Mouse (Mus musculus) lung, postnatal 14 days (tissue): ENCODE data around the gene H3f3b.

Experiments used
- DNase-seq: peaks from one replicate; pipeline ENCODE4 v3.0.0; 2021

The H3f3b gene

DNA sequence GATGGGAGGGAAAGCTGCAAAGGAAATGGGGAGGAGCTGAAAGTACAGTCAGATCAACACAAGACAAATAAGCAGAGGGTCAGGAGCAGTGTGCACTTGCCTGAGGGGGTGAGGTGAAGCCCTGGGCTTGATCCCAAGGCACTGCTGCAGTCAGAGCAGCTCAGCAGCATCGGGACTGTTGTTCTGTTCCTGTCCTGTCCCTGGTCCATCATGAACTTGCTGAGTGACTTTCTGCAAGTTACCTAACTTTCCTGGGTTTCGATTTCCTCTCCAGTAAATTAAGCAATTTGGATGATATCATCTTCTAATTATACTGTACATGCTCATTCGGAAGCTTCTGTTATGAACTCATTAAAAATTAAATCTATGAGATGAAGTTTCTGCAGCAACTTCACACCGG is at the start of gene H3f3b:
TSS of gene H3f3b (minus strand) at position 207 of the 400 bp plus-strand sequence.
- DNase-seq, result no peak

- DNase-seq, result no peak
These were observed 49.1 kb upstream of the H3f3b start for GRCm38 (mm10) chr11:116076836-116077235.

- no peak for DNase-seq
These were observed 48.4 kb upstream of the H3f3b start for GRCm38 (mm10) chr11:116076266-116076540.

DNA sequence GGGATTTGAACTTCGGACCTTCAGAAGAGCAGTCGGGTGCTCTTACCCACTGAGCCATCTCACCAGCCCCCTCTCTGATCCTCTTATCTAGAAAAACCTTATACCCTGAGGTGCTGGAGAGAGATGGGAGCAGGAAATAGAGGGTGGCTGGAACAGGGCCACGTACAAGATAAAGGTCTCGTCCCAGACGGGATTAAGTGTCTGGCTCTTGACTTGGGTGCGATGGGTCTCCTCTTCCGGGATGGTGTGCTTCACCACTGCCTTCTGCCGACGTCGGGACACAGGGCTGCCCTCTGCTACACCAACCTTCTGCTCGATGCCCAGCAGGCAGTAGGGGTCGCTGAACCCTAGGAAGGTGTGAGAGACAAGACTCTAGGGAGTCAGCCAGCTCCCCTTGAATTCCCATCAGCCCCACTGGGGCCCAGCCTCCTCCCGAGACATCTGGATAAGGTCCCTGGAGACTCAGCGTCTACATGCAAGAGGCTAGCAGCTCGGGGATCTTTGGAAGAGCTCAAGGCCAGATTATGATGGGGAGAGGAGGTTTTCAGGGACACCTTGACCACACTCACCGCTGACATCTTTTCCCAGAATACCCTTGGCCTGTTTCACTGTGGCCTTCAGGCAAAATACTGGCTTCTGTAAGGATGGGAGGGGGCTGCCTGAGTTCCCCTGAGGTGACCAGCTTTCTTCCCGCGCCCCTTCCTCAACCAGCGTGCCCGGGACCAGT is 47.9 kb upstream of the H3f3b start:
- DNase-seq, result no peak

DNA sequence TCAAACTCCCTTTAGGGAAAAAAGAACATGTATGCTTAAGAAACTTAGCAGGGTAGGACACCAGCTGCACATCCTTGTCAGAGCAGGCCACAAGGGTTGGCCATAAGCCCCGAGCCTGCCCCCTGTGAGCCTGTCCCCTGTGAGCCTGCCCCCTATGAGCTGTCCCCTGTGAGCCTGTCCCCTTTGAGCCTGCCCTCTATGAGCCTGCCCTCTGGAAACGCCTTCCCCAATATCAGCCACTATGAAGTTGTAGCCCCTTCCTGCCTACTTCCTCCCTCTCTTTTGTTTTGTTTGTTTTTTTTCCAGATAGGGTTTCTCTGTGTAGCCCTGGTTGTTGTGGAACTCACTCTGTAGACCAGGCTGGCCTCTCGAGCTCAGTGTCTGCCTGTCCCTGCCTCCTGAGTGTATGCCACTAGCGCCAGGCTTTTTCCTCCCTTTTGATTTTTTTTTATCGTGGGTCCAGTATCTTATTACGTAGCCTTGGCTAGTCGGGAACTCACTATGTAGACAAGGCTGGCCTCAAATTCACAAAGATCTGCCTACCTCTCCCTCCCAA is 46.8 kb upstream of the H3f3b start:
- DNase-seq, result no peak

GRCm38 (mm10) chr11:116072608-116073007 is 44.8 kb upstream of the H3f3b start:
- DNase-seq, result peak; percentile 40

GRCm38 (mm10) chr11:116071510-116071909 is 43.7 kb upstream of the H3f3b start:
- DNase-seq, result peak; percentile 35

DNA sequence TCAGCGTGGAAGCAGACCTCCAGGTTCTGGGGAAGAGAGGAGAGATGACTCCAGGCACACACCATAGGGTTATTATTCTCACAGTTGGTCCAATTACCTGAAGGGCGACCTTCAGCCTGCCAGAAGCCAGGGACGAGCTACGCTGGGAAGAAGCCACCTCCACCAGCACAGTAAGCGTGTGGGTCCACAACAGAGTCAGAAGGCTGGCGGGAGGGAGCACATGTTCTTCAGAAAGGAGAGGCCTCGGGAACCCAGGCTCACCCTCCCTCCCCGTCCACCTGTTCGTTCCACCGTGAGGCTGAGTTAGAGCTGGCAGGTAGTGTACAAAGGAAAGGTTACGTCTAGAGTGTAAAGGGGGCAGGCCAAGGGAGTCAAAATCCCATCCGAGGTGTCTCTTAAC is 37.6 kb upstream of the H3f3b start:
- no peak for DNase-seq

- no peak for DNase-seq
These were observed 36.6 kb upstream of the H3f3b start for GRCm38 (mm10) chr11:116064187-116064867.

DNA sequence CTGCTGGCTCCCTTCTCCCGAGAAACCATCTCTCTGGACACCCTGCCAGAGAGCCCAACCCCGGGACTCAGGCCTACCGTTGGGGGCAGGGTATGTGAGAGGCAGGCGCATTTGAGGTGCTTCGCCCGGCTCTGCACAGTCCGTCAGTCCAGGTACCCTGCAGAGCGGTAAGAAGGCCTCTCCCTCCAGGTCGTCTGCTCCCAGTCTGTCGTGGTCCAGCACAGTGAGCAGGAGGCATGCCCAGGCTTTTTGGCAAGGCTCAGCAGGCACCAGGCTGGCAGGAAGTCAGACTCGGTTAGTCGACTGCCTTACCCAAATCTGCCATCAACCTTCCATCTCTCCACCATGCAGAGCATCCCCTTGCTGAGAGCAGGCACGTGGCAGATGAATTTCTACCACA is 35.8 kb upstream of the H3f3b start:
- DNase-seq, result no peak

- no peak for DNase-seq
These were observed 34.8 kb upstream of the H3f3b start for GRCm38 (mm10) chr11:116062521-116062920.

DNA sequence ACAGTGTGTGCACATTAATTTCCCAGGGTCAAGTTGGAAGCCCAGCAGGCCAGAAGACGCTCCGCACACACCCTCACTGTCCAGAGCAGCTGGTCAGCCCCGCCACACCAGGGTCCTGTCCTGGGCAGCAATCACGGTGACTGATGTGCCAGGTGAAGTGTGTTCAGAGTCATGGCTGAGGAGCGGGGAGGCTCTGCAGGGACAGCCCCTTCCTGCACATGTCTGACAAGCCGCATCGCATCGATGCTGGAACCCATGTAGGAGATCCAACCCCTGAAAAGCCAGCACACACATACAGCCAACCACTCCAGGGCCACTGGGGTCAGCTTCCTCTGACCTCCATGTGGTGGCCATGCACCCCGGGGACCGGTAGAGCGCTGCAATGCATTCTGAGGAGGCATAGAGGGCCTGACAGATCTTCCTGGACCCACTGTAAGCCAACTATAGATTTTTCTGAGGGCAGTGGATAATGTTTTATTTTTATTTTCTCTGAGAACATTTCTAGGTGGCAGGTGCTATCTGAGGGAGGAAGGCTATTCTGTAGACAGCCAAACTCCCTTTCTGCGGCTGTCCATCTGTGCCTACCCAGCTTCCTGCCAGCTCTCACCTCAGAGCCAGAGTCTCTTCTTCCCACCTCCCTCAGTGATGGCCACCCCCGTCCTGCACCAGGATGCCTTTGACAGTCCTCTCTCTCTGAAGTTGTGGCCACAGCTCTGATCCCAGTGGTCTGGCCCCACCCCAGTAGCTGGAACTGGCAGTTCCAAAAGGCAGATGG is 34.1 kb upstream of the H3f3b start:
- no peak for DNase-seq

DNA sequence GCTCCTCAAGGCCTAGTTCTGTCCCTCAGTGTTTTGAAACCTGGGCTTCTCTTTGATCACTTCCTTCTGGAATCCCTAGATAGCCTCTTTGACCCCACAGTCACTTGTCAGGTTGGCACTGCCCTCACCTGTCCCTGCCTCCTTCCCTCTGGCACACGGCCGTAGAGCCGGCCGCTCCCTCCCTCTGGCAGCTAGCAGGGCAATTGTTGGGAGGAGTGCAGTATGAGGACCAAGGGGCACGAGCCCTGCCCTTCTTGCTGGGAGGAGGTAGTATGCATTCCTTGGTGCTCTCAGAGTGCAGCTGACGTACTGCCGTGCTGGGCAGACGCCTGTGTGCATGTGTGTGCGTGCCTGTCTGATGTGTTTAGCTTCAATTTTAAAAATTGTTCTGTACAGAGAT is 32.8 kb upstream of the H3f3b start:
- peak; percentile 63 for DNase-seq

DNA sequence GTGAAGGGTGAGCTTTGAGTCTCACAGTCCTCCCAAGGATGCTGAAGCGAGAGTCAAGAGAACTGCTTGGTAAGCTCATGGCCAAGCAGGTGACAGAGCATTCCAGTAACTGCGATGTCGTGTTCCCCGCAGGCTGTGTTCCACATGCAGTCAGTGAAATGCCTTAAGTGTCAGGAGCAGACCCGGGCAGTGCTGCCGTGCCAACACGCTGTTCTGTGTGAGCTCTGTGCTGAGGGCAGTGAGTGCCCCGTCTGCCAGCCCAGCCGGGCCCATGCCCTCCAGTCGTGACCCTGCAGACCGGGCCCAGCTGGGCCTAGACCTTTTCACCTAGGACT is 31.9 kb upstream of the H3f3b start:
- no peak for DNase-seq

DNA sequence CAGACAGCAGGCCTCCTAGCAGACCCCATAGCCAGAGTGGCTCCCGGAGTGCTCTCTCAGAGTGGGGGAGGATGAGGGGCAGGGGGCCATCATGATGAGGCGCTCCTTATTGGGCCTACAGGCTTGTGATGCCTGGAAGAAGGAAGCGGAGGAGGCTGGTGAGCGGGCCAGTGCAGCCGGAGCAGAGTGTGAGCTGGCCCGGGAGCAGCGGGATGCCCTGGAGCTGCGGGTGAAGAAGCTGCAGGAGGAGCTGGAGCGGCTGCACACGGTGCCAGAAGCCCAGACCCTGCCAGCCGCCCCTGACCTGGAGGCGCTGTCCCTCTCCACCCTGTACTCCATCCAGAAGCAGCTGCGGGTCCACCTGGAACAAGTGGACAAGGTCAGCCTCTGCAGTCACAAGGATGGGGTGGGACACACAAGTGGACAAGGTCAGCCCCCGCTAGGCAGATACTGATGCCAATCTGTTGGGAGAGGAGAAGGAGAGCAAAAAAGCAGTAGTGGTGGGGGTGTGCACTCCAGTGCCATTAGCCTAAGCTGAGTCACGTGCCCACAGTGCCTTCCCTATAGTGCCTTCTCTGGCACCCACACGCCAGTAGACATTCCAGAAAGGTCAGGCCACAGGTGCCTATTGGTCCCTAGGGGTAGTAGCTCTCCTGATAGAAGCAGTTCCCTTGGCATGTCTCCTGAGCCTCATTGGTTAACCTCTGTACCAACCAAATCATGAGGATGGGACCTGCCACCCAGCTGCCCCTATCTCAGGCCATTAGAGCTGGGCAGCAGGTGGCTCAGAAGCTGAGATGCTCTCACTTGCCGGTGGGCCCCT is 31.3 kb upstream of the H3f3b start:
- no peak for DNase-seq

DNA sequence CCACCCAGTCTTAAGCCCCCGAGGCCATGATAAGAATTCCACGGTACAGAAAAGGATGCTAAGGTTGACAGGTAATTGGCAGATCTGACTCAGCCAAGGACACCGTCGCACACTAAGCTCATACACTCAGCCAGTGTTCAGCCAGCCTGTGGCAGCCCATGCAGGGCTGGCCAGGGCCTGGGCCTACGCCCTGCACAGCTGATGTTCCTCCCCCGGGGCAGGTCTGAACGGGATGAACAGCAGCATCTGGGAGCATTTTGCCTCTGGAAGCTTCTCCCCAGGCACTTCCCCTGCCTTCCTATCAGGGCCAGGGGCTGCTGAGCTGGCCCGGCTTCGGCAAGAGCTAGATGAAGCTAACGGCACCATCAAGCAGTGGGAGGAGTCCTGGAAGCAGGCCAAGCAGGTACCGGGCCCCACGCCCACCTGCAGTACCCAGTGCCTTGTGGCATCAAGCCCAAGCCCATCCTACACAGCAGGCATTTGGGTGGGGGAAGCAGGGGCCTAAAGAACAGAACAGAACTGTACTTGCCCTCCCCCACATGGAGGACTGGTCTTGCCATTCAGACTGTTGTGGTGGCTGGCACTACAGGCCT is 30.4 kb upstream of the H3f3b start:
- no peak for DNase-seq

DNA sequence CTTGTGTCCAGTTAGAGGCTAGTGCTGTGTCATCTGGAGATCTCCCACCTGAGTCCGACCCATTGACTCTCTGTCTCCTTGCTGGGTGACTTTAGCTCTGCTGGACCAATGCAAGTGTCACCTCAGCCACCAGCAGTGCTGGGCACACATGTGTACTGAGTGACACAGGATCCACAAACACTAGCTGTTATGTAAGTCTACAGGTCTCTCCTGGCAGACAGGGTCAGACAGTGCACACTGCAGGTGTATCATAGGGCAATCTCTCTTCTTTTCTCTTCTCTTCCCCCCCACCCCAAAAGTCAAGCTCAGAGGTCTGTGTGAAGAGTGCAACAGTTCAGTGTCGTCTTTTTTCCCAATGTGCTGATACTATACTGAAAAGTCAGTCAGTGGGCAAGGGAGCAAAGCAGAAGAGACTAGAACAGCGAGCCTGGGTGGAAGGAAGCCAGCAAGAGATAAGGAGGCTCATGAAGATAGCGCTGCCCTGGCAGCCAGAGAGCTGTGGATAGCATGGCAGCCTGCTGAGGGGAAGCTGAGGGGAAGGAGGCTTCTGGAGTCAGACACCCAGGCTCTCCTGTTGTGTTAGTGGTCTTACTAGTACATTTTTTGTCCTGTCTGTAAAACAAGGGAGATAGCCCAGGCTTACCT is 29.6 kb upstream of the H3f3b start:
- no peak for DNase-seq

DNA sequence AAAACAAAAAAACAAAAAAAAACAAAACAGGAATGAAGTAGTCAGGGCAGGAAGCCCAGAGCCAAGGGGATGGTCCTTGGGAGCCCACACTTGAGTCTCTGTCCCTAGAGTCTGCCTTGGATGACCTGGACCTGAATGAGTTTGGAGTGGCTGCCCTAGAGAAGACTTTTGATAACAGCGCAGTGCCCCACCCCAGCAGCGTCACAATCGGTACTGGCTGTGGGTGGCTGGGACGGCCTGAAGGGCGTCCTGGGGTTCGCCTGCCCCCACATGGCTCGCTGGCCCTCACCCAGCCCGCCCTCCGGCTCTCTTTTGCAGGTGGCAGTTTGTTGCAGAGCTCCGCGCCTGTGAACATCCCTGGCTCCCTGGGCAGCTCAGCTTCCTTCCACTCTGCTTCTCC is 28.1 kb upstream of the H3f3b start:
- no peak for DNase-seq

DNA sequence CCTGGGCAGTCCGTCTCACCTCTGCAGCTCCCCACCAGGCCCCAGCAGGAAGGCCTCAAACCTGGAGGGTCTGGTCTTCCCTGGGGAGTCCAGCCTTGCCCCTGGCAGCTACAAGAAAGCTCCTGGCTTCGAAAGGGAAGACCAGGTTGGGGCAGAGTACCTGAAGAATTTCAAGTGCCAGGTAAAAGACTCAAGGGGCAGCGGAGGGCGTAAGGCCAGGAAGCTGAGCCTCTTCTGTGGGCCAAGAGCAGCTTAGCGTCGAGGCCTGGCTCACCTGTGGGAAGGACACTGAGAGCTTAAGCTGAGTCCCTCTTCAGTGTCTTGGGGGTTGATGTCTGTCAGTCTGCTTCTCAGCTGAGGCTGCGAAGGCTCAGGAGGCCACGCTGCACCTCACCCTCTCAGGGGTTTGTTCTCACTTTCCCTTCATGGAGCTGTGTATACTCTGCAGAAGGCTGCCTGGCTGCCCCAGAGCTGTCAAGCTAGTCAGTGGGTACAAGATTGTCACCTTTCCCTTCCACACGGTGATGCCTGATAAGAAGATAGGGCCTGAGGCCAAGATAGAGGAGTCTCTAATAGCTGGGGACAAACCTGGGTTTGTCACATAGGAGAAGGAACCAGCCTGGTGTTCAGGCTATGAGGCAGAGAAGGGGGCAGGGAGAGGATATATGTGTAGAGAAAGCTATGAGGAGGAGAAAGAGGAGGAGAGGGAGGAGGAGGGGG is 25.9 kb upstream of the H3f3b start:
- DNase-seq, result peak; percentile 70

DNA sequence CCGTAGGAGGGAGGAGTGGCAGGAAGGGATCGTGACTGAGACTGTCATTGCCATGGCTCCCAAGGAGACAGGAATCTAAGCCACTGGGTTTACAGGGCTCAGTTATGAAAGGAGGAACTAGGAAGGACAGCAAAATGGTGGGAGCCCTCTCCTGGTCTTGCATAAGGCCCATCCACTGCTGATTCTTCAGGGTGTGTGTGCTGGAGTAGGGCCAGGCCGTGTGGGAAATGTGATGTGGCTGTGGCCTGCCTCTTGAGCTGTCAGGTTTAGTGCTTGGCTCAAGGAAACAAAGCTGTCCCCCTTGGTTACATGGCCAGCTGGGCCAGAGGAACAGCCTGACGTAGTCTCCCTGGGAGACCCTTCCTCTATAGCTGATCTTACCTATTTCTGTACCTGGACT is 22.4 kb upstream of the H3f3b start:
- DNase-seq, result peak; percentile 36

DNA sequence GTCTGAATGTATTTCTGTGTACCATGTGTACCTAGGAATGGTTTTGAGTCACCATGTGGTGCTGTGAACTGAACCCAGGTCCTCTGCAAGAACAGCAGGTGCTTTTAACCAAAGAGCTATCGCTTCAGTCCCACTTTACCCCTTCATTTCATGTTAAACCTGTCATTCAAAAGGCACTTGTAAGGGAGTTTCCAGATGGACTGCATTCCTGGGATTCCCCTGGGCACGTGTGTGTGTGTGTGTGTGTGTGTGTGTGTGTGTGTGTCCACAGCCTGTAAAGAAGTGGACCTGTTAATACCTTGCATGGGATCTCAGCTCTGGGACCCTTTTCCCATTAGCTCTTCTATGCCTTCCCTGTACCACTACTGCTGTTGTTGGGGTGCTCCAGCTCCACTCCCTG is 21.8 kb upstream of the H3f3b start:
- peak; percentile 27 for DNase-seq
